Mouse (Mus musculus) heart, adult 2 months (tissue): ENCODE data around the gene Tspan5. TPM values are rescaled to one million over a fixed set of nuclear protein-coding genes. Genes with fewer than 3 reads are reported as not detected.
A peak's percentile ranks its signal among the peaks of the same experiment; 100 is the strongest.

Experiments used
- DNase-seq, 2 experiments: peaks; one replicate each; pipeline ENCODE4 v3.0.0; 2021
- H3K27ac ChIP-seq: fragments of 200-600 bp; 2 replicates; pipeline ENCODE4 v1.8.1; 2022
- H3K27me3 ChIP-seq: fragments of 200-500 bp; 2 replicates; pipeline ENCODE4 v1.6.1; 2012; ENCODE audit warnings: mild to moderate bottlenecking, low read length, inconsistent platforms, mixed read lengths; ENCODE audit not compliant: control insufficient read depth, insufficient read depth
- H3K36me3 ChIP-seq: fragments of 200-500 bp; 2 replicates; pipeline ENCODE4 v1.6.1; 2012; ENCODE audit warnings: low read length, inconsistent platforms; ENCODE audit not compliant: control insufficient read depth, insufficient read depth
- H3K4me1 ChIP-seq: fragments of 200-500 bp; 2 replicates; pipeline ENCODE4 v1.6.1; 2011; ENCODE audit warnings: low read length; ENCODE audit not compliant: control insufficient read depth, insufficient read depth
- H3K4me3 ChIP-seq: fragments of 200-600 bp; 2 replicates; pipeline ENCODE4 v1.8.1; 2022
- H3K79me2 ChIP-seq: fragments of 200-500 bp; replicated peaks from 2 replicates; pipeline ENCODE4 v1.6.1; 2012; ENCODE audit warnings: mild to moderate bottlenecking, inconsistent platforms, low read length, moderate library complexity, mixed read lengths; ENCODE audit not compliant: control insufficient read depth, insufficient read depth
- H3K9ac ChIP-seq: fragments of 200-500 bp; 2 replicates; pipeline ENCODE4 v1.6.1; 2012; ENCODE audit warnings: low read depth, mild to moderate bottlenecking, control low read depth, inconsistent platforms, low read length, mixed read lengths
- CTCF ChIP-seq: fragments of 200-600 bp; IDR thresholded peaks from 2 replicates; pipeline ENCODE4 v1.8.1; 2022; ENCODE audit warnings: antibody characterized with exemption, mild to moderate bottlenecking, moderate library complexity
- EP300 ChIP-seq: fragments of 200-500 bp; IDR thresholded peaks from 2 replicates; pipeline ENCODE4 v1.6.1; 2011; ENCODE audit warnings: low read depth, low read length, control low read depth; ENCODE audit not compliant: insufficient read depth
- POLR2A ChIP-seq: fragments of 200-500 bp; IDR thresholded peaks from 2 replicates; pipeline ENCODE4 v1.6.1; 2011; ENCODE audit warnings: mild to moderate bottlenecking, low read depth, low read length, control low read depth; ENCODE audit not compliant: insufficient read depth
- WGBS: fragments of 180-500 bp; shearing (Covaris S2); methylation state at CpG from one replicate; pipeline ENCODE4 v1.1.7; 2018; 5-methylcytosine and 5-hydroxymethylcytosine counted together
- intact Hi-C: fragments of 180-260 bp; cut with DNase I; formaldehyde crosslinking; loops from one replicate; pipeline ENCODE4 v1.15.1; 2025
- polyA plus RNA-seq: library from polyadenylated mRNA; depleted of rRNA; stranded (reverse); fragments of >200 nt; gene quantifications from 2 replicates; pipeline ENCODE4 v1.2.3, GENCODE M21; 2012
- total RNA-seq, 2 experiments: library from RNA; stranded (reverse); gene quantifications; 2 replicates each; pipeline ENCODE4 v1.2.3; 2021

Gene Tspan5
- total and polyA plus RNA-seq, 3 experiments: 4.9 to 6.9 (median 5.3) TPM

DNA sequence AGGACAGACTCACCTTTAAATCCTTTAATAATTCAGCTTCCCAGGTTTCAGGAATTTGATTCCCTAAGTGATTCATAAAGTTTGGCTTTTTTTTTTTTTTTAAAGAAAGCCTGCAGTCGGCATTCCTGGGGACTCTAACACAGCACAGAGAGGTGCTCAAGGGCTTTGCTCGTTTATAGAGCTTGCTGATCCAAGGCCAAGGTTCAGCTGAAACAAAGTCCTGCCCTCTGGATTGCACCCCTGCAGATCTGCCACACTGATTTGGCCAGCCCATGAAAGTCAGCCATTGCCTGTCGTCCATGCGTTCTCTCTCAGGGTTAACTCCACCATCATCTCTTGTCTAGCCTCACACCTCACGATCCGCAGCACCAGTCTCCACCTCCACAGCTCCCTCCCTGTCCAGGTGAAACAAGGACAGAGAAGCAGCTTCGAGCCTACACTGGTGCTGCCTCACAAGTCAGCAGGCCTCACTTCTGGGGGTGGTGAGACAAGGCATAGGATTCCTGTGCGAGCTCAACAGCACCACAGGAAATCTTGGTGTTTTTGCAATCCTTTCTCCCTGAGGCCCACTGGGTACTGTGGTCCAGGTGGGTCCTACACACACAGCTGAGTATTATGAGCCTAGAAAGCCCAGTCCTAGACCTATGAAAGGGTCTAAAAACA is 172.8 kb downstream of the Tspan5 start:
- no peak for DNase-seq
- 68% methylated on average over 8 of the region's 8 CpGs for WGBS

DNA sequence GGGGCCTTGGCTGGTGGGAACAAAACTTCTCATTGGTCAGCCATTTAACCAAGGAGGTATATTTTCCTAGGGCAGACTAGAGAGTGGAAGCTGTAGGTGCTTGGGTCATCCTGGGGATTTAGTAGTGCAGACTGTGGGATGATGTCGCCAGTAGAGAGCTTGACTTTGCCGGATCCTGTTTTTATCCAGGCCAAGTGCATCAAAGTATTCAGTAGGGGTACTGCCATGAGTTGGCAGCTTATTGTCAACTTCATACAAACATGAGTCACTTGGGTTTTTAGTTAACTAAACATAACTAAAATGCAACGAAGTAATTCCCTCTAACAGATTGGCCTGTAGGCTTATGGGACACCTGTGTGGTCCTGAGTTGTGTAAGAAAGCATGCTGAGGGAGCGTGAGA is 174.6 kb downstream of the Tspan5 start:
- no peak overlapping the region for H3K27ac ChIP-seq
- no peaks in the 10 kb centered on the region for H3K36me3 ChIP-seq
- no peaks in the 10 kb centered on the region for H3K79me2 ChIP-seq
- no peak overlapping the region for H3K9ac ChIP-seq
- intact Hi-C loops: no loop called here
- TF ChIP-seq POLR2A (no peak), EP300 (no peak), CTCF (no peak)
- WGBS: 91% methylated on average over 4 of the region's 4 CpGs
- no peak for DNase-seq
- H3K4me1 ChIP-seq: no peaks in the 10 kb centered on the region; the same call in 1 of the 2 replicates
- no peaks in the 10 kb centered on the region for H3K27me3 ChIP-seq
- no peak overlapping the region for H3K4me3 ChIP-seq

More for the DNA sequence above, 172.8 kb downstream of the Tspan5 start:
- TF ChIP-seq CTCF: no peak
- no peak for TF ChIP-seq EP300
- TF ChIP-seq POLR2A: no peak
- H3K27me3 ChIP-seq: no peaks in the 10 kb centered on the region
- intact Hi-C loops: no loop called here
- H3K36me3 ChIP-seq: no peaks in the 10 kb centered on the region
- no peaks in the 10 kb centered on the region for H3K79me2 ChIP-seq
- no peak overlapping the region for H3K4me3 ChIP-seq
- no peak overlapping the region for H3K9ac ChIP-seq
- H3K4me1 ChIP-seq: no peaks in the 10 kb centered on the region; the same call in 1 of the 2 replicates
- no peak overlapping the region for H3K27ac ChIP-seq

DNA sequence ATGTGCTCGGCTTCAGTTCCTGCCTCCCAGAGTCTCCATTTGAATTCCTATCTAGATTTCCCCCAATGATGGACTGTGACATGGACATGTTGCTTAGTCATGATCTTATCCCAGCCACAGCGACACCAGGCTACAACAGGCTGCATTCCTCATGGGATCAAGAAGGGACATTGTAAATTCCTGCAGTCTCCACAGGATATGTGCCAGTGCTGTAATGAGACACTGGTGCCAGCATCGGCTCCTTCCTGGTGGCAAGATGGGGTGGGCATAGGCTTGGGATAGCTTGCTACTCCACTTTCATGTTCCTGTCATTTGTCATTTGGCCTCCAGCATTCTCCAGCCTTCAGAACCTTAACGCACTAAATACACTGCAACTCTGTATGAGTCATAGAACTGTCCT is 175.0 kb downstream of the Tspan5 start:
- TF ChIP-seq EP300 (no peak), CTCF (no peak), POLR2A (no peak)
- H3K9ac ChIP-seq: no peak overlapping the region
- intact Hi-C loops: no loop called here
- H3K27ac ChIP-seq: no peak overlapping the region
- H3K36me3 ChIP-seq: no peaks in the 10 kb centered on the region
- H3K79me2 ChIP-seq: no peaks in the 10 kb centered on the region
- no peaks in the 10 kb centered on the region for H3K27me3 ChIP-seq
- no peak overlapping the region for H3K4me3 ChIP-seq
- WGBS: 52% methylated on average over 4 of the region's 4 CpGs
- no peaks in the 10 kb centered on the region; the same call in 1 of the 2 replicates for H3K4me1 ChIP-seq
- DNase-seq: no peak

DNA sequence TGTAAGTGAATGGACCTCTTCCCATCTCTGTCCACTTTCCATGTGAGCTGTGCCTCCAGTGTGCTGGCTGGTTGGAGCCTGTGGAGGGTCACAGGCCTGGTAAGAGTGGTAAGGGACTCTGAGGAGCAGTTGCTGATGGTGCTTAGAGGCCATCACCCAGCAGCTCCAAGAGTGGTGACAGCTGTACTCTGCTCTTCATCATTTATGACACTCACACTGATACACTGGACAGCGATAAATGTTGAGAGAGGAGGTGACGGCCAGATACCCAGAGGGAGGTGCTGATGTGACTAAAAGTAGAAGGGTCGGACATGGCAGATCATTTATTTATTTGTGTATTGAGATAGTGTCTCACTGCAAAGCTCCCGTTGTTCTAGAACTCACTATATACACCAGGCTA is 176.2 kb downstream of the Tspan5 start:
- WGBS: 47% methylated on average over 4 of the region's 4 CpGs
- Histone ChIP-seq H3K4me1 (no peaks in the 10 kb centered on the region; the same call in 1 of the 2 replicates), H3K36me3 (no peaks in the 10 kb centered on the region), H3K4me3 (no peak overlapping the region), H3K79me2 (no peaks in the 10 kb centered on the region), H3K27ac (no peak overlapping the region), H3K27me3 (no peaks in the 10 kb centered on the region), H3K9ac (no peak overlapping the region)
- peak; percentile 94 for TF ChIP-seq EP300
- peak; percentile 31; the same call in 1 of the 2 replicates for TF ChIP-seq POLR2A
- no peak for TF ChIP-seq CTCF
- DNase-seq: peak in 1 of 2 experiments; percentile 19
- intact Hi-C loops: no loop called here

- peaks cover 2% of the 10 kb centered on the region; the same call in 1 of the 2 replicates for H3K36me3 ChIP-seq
- no peak overlapping the region for H3K9ac ChIP-seq
- H3K27me3 ChIP-seq: no peaks in the 10 kb centered on the region
- H3K79me2 ChIP-seq: no peaks in the 10 kb centered on the region
- no peak for DNase-seq
- intact Hi-C loops: no loop called here
- no peak overlapping the region for H3K27ac ChIP-seq
- H3K4me1 ChIP-seq: no peaks in the 10 kb centered on the region; the same call in 1 of the 2 replicates
- 79% methylated on average over 8 of the region's 8 CpGs for WGBS
- H3K4me3 ChIP-seq: no peak overlapping the region
- TF ChIP-seq CTCF (no peak), POLR2A (no peak), EP300 (no peak)
Measured at GRCm38 (mm10) chr3:138926161-138926560, 184.2 kb downstream of the Tspan5 start.

DNA sequence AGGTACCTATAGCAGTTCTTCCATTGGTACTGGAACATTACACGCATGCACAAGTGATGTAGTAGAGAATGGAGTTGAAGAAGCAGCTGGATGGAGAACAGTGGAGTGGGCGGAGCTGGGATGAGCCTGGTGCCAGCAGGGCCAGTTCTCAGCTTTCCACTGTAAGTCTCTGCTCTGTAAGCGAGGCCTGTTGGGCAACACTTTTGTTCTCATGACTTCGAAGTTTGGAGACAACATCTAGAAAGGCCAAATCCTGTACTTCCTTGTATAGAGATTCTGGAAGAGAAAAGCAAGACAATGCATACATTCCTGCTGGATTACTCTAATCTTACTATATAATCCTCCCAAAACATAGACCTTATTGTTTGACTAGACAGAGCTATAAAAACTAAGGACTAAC is 185.4 kb downstream of the Tspan5 start:
- intact Hi-C loops: no loop called here
- H3K36me3 ChIP-seq: peaks cover 2% of the 10 kb centered on the region; the same call in 1 of the 2 replicates
- no peak overlapping the region for H3K9ac ChIP-seq
- DNase-seq: no peak
- WGBS: 97% methylated on average over 4 of the region's 4 CpGs
- H3K4me3 ChIP-seq: no peak overlapping the region
- H3K27me3 ChIP-seq: no peaks in the 10 kb centered on the region
- no peaks in the 10 kb centered on the region for H3K79me2 ChIP-seq
- no peaks in the 10 kb centered on the region; the same call in 1 of the 2 replicates for H3K4me1 ChIP-seq
- TF ChIP-seq CTCF (no peak), POLR2A (no peak), EP300 (no peak)
- H3K27ac ChIP-seq: no peak overlapping the region
